Mouse (Mus musculus) layer of hippocampus, adult 9-10 months (tissue): Measurements from ENCODE around the gene Tmem108.
A peak's percentile ranks its signal among the peaks of the same experiment; 100 is the strongest.

ENCODE experiments used
- DNase-seq: peaks from one replicate; pipeline ENCODE4 v3.0.0; 2022; ENCODE audit warnings: low spot score

Tmem108 gene

DNA sequence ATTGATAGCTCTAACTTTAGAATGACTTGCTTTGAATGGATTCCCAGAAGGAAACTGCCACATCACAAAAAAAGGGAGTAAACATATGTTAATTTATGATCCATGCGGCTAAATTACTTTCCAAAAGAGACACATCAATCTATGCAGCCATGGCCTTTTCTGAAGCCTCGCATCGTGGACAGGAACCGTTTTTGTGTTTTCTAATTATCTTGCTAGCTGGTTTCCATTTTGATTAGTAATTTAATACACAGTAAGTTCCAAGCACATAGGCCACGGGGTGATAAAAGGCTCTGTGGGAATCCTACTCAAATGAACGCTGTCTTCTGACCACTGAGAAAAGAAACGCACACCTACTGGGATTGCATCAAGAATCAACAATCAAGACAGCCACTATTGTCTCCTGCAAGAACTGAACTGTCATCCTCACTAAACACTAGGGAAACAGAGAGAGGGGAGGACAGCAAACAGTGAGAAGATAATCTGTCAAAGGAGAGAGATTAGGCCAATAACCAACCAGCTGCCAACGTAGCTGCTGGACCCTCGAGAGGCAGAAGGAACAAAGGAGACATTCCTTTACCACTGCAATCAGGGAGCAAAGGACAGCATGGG lies 132.7 kb downstream of the Tmem108 start:
- DNase-seq: no peak

DNA sequence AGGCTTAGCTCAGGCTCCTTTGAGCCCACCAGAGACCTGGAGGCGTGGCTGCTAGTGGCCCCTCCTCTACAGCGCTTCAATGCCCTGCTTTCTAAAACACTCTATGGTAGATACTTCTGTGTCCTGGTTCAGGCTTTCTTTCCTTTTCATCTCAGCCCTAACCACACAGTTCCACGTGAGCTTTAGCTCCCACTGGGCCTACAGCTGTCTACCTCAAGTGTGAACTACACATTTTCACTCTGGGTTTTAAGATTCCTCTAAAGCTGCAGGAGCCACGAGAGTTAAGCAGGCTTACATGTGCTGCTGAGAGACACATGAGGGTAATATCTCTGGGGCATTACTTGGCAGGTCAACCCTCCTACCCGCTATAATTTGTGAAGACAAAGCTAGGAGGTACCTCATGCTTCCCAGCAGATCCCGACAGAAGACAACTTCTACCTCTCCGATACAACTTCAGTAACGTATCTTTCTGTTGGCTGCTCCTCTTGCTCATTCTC lies 134.2 kb downstream of the Tmem108 start:
- no peak for DNase-seq

- no peak for DNase-seq
These were observed 135.5 kb downstream of the Tmem108 start for GRCm38 (mm10) chr9:103626156-103626555.

DNA sequence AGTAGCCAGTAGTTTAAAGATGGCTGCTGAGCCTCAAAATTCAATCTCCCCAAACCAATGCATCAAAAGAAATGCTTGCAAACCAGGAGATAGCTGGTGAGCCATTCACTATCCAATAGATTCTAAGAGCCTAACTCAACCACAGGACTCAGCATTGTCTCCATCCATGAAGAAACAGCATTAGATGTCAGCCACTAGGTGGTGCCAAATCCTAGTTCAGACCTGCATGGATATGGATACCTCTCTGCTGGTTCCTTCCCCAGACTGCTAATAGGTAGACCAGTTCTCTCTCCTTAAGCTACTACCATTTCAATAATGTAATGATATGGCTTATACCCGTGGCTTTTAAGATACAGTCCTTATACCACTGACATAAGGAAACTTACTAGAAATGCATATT lies 137.0 kb downstream of the Tmem108 start:
- peak; percentile 62 for DNase-seq

- DNase-seq: no peak
These were observed 137.9 kb downstream of the Tmem108 start for GRCm38 (mm10) chr9:103623560-103624316.

DNA sequence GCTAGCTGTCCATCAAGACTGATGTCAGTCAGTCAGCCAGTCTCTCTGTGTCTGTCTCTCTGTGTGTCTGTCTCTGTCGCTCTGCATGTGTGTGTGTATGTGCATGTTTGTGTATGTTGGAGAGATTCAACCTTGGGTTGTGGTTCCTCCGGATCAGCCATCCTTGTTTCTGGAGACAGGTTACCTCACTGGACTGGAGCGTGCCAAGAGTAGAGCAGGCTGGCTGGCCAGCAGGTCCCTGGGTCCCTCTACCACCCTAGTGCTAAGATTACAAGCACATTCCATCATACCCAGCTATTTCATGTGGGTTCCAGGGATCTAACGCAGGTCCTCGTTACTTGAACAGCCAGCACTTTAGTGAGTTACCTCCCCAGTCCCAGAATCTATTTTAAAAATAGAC lies 138.6 kb downstream of the Tmem108 start:
- no peak for DNase-seq

- DNase-seq: no peak
These were observed 139.8 kb downstream of the Tmem108 start for GRCm38 (mm10) chr9:103621870-103622269.

DNA sequence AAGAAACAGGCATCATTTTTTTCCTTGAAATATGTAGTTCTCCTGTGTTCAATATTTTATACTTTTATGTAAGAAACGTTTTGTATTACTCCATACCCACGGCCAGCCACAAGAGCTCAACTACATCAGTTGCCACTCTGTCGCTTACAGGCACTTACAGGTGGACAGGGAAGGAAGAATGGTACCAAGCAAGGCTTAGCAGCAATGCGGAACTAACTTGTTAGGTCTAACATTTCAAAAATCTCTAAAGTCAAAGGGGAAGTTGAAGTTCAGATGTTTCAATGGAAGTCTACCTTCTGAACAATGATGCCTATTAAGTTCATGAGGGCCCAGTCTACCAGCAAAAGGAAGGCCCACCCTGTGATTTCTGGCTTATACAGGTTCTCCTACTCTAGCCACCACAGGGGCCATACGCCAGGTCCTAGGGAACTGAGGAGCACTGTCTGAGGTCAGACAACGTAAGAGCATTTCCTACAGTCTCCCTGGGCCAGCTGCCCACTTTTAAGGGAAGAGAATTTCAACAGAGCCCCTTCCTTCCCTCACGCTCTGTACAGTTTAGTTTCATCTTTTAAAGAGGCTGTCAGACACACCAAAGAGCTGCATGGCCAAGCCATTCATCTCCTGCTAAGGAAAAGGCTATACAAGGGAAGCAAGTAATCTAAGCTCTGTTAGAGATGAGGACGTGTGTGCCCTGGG lies 141.0 kb downstream of the Tmem108 start:
- DNase-seq: no peak

- DNase-seq: no peak
These were observed 147.4 kb downstream of the Tmem108 start for GRCm38 (mm10) chr9:103614260-103614659.

DNA sequence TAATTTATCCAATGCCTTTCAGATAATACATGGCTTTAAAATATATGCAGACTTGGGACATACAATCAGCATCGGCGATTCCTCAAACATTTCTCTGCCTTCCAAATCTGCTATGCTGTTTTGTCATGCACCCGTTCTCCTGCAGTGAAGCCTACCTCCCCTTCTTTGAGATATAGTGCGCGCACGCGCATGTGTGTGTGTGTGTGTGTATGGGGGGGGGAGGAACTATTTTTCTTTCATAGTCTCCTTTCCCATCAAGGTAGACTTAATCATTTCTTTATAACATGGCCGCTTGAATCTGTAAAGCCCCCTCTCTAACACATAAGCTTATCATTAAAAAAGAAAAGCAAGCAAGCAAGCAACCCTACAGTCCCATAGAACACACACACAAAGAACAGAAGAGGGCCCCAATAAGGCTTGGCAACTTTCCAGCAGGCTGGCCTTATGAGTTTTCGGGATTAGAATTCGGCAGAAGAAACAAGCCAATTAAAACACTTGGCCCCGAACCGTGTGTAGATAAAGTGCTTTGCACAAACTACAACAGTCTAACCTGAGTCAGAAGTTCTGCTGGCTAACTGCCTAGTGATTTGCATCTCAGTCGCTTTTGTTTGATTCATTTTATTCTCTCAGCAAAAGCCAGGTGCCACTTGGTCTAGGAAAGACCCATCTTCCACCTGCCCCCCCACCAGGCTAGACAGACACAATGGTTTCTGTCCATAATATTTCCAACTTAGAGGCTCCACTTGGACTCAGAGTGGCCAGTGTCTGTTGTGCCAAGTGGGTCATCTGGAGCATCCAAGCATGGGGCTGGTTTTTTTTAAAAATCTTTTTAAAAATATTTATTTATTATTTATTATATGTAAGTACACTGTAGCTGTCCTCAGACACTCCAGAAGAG lies 153.2 kb downstream of the Tmem108 start:
- no peak for DNase-seq

DNA sequence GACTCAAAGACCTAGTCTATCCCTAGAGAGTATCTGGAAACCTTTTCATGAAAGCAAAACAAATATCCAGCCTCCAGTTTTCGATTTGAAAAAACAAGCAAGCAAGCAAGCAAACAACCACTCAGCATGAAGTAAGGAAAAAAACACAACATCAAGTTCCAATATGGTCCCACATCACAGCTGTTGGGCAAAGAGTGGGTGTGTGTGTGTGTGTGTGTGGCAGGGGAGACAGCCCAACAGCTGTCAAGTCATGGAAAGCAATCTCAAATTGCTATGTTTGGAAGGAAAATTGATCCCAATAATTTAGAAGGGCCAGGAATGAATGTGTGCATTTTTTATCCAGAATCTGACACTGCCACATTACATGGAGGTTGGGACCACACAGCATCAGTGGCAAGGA lies 155.6 kb downstream of the Tmem108 start:
- no peak for DNase-seq

- DNase-seq: no peak
These were observed 157.8 kb downstream of the Tmem108 start for GRCm38 (mm10) chr9:103603792-103604191.

- no peak for DNase-seq
These were observed 159.8 kb downstream of the Tmem108 start for GRCm38 (mm10) chr9:103601878-103602277.

- DNase-seq: no peak
These were observed 160.8 kb downstream of the Tmem108 start for GRCm38 (mm10) chr9:103600834-103601233.

DNA sequence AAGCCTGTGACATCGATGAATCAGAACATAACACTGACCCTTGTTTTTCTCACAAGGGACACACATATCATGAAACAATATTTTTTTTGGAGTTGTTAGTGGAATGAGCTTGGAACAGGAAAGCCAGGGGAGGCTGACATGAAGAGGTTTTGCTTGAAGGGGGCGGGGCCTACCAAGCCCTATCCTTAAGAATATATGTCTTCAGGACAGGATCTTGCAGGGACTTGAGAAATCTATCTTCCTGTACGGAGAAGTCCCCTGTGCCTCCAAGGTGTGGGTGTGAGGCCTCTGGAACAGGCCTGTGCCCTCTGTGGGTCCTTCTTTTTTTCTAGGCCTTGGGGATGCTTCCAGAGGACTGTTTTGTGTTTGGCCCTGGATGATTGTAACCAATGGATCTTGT lies 161.7 kb downstream of the Tmem108 start:
- DNase-seq: no peak

DNA sequence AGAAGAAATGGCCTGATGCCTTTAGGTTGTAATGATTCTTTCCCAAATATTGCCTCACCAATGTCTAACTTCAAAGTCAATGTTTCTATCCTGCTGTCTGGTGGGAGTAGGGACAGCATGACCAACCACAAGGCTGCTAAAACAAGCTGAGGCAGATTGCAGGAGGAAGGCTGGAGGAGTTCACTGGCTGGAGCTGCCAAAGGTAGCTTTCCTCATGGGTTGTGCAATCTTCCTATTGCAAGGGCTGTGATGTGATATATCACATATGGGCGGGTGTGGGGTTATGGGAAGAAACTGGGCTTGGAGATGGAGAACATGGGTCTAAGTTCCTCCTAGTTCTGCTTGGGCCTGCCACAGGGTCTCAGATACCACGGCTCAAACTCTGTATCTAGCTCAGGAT lies 163.8 kb downstream of the Tmem108 start:
- no peak for DNase-seq

DNA sequence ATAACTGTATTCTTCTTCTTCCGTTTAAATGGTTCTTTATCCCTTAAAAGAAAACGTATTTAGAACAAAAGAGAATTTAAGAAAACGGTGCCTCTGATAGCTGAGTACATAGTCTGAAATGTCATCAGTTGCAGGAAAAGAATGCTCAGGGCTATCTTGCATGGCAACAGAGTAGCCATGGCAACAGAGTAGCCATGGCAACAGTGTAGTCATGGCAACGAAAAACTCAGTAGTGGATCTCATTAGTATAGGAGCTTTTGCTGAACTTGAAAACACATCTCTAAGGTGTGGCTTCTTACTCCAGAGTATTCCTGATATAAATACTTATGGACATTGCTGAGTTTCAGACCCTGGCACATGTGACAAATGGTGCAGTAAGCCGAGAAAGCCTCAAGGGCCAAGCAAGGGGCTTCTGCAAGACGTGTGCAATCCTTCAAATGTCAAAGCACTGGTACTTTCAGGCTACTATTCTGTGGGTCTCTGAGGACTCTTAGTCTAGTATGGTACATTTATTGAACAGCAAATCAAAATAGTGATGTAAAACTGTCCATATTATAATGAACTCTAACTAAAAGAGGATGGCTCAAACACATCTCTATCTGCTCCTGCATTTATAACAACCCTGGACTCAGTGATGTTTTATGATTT lies 166.3 kb downstream of the Tmem108 start:
- DNase-seq: peak; percentile 61

DNA sequence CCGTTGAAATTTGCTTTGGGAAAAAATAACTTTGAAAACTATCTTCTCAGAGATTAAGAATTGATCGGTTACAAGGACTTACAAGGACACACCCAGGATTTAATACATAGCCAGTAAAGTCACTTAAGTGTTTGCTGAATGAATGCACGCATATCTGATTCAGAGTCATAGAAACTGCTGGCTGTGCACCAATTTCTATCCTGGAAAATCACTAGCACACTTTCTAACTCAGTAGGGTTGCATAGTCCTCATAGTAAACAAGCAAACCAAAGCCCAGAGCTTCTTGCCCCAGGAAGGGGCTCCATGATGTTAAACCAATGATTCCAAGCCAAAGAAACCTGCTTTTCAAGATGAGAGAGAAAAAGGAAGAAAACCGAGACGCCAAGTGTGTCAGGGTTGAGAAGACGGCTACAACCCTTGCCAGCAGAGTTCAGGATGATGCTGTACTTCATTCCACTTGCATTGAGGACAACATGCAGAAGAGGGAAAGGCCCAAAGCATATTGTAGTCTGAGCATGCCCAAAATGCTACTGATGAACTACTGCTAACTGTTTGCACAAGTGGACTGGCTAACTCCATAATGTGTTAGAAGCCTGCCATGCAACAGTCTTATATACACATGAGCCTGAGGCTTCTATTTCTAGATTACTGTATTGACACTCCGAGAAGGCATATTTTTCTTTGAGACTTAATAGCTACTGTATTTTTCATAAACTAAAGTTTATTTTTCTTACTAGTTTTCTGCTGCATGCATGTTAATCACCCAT lies 167.0 kb downstream of the Tmem108 start:
- no peak for DNase-seq

DNA sequence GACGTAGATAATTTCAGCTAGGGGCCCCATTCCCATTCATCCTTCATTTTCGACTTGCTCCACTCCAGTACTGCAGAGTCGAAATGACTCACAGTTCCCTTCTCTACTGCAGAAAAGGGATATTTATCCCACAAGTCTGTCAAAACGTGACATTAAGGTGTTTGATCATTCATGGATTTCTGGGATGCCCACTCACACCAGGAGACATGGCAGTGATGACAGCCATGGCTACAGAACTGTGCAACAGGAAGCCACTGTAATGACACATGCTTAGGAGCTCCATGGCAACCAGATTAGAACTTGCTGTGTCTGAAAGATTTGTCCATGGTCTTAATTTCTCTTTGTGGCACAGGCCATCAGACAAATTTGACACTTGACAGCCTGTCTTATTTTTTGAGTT lies 168.6 kb downstream of the Tmem108 start:
- DNase-seq: no peak

- no peak for DNase-seq
These were observed 169.7 kb downstream of the Tmem108 start for GRCm38 (mm10) chr9:103591962-103592361.

- DNase-seq: no peak
These were observed 170.8 kb downstream of the Tmem108 start for GRCm38 (mm10) chr9:103590801-103591200.
